Mouse (Mus musculus) liver, postnatal 0 days (tissue): ENCODE measurements around the gene Man1a2.

Experiments used
- CTCF ChIP-seq: sonication (generic); IDR thresholded peaks from 2 replicates; pipeline ENCODE4 v1.5.1; 2016; ENCODE audit warnings: antibody characterized with exemption, low read depth
- EP300 ChIP-seq: IDR thresholded peaks from 2 replicates; pipeline ENCODE4 v1.6.1; 2016; ENCODE audit warnings: antibody characterized with exemption, low read depth, mild to moderate bottlenecking

GRCm38 (mm10) chr3:100604539-100604938, 80.8 kb downstream of the Man1a2 start:
- no peak for TF ChIP-seq CTCF
- no peak for TF ChIP-seq EP300
